ENCODE assay signal across 8 mouse cellular contexts in genomic region chr14:93474991-93475390, GRCm38 (mm10).
DNase-seq lines count a peak whose midpoint lies in the region.

No protein-coding gene starts in this region.

- DNase-seq in layer of hippocampus, adult 11-12 months (ENCODE audit: low spot score), result peak; percentile 41
- DNase-seq in layer of hippocampus, postnatal 10 days (ENCODE audit: low spot score in 2 of 2), result no peak
- DNase-seq in adrenal gland, postnatal 10 days, result peak; percentile 70
- DNase-seq in cerebellum, postnatal 10 days, result peak; percentile 84 to 89
- peak; percentile 10 to 39 for DNase-seq in kidney, postnatal 36 days
- no peak for DNase-seq in thymus, postnatal 10 days (ENCODE audit: low spot score in 2 of 2)
- DNase-seq in spleen, postnatal 36 days (ENCODE audit: low spot score in 2 of 2), result no peak
- DNase-seq in T-cell, adult 2 months (ENCODE audit: low spot score), result no peak

Comparison
In these comparisons a context has a peak if more than half of its experiments do, and no peak if none do; other contexts are left out.
1. DNase-seq: peak in layer of hippocampus, adult 11-12 months (single experiment), adrenal gland, postnatal 10 days (single experiment), cerebellum, postnatal 10 days (2 of 2) and kidney, postnatal 36 days (2 of 2); none in layer of hippocampus, postnatal 10 days (0 of 2), thymus, postnatal 10 days (0 of 2), spleen, postnatal 36 days (0 of 2) and T-cell, adult 2 months (single experiment).